Mouse (Mus musculus): ENCODE measurements around the gene Smim27. TPM values are rescaled to one million over a fixed set of nuclear protein-coding genes. Genes with fewer than 3 reads are reported as not detected.
"Not testable (repeated sequence)": the region's sequence is repeated elsewhere in the genome, so short reads cannot be mapped to it uniquely, and the experiment has no call there.

Gene Smim27
- polyA plus RNA-seq, 1 experiment from 2014 or later: 50.3 TPM

DNA sequence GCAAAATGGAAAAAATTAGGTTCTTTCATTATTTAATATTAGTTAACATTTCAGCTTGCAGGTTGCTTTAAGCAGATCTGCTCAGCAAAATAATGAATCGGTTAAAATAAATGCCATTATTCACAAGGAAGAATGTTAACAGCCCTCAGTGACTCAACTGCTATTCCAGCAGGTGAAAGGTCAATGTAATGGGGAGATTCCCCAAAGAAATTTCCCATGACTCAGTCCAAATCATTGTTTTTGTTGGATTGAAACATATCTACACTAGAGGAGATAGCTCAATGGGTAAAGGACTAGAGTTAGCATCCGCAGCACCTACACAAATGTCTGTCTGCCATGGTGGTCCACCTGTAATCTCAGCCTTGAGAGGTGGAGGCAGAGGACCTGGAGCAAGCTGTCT, 19.7 kb downstream of the Smim27 start:
- WGBS: 86% methylated on average over 2 of the region's 2 CpGs
- H3K4me2 ChIP-seq (replicated peaks; ENCODE audit: low read depth): no peak overlapping the region
- TF ChIP-seq EP300 (optimal IDR thresholded peaks at IDR 0.05) (no peak), CTCF (IDR thresholded peaks at IDR 0.05; ENCODE audit: low read depth) (no peak)
- no peak for DNase-seq (ENCODE audit: low spot score)
- no peak overlapping the region for H3K4me3 ChIP-seq (ENCODE audit: low read depth, low read length)
- ATAC-seq (ENCODE audit: low FRiP score, low TSS enrichment): no peak
- no peaks in the 10 kb centered on the region for H3K27me3 ChIP-seq (ENCODE audit: control insufficient read depth, insufficient read depth, low read length)
- no peaks in the 10 kb centered on the region for H3K9me3 ChIP-seq (ENCODE audit: control insufficient read depth, low read length)
- H3K27ac ChIP-seq (replicated peaks): no peak overlapping the region
- no peaks in the 10 kb centered on the region for H3K4me1 ChIP-seq (replicated peaks; ENCODE audit: control insufficient read depth, insufficient read depth)
- H3K9ac ChIP-seq (ENCODE audit: low read length): no peak overlapping the region
- no peaks in the 10 kb centered on the region for H3K36me3 ChIP-seq (ENCODE audit: control insufficient read depth, insufficient read depth, low read length)

DNA sequence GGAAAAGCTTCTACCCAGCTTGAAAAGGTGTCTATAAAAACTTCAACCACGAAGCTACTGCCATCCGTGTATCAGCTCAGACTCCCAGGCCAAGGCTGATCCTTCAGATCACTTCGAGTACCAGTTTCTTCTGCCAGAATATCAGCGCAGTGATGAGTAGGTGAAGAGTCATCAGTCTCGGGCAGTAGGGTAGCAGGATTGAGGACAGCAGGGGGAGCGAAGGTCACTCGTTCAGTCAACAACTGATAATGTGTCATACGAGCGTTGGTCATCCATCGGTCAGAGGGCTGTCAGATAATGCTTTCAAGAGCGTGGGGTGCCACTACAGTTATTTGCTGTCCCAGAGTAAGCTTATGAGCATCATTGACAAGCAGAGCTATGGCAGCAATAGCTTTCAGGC, 22.1 kb downstream of the Smim27 start:
- H3K9ac ChIP-seq (ENCODE audit: low read length); H3K36me3 ChIP-seq (ENCODE audit: control insufficient read depth, insufficient read depth, low read length); H3K4me3 ChIP-seq (ENCODE audit: low read depth, low read length); H3K9me3 ChIP-seq (ENCODE audit: control insufficient read depth, low read length); H3K27me3 ChIP-seq (ENCODE audit: control insufficient read depth, insufficient read depth, low read length); H3K4me2 ChIP-seq (replicated peaks; ENCODE audit: low read depth); H3K27ac ChIP-seq (replicated peaks); ATAC-seq (ENCODE audit: low FRiP score, low TSS enrichment); DNase-seq (ENCODE audit: low spot score); H3K4me1 ChIP-seq (replicated peaks; ENCODE audit: control insufficient read depth, insufficient read depth): not testable (repeated sequence)
- whole genome bisulfite sequencing: 92% methylated on average over 11 of the region's 11 CpGs

DNA sequence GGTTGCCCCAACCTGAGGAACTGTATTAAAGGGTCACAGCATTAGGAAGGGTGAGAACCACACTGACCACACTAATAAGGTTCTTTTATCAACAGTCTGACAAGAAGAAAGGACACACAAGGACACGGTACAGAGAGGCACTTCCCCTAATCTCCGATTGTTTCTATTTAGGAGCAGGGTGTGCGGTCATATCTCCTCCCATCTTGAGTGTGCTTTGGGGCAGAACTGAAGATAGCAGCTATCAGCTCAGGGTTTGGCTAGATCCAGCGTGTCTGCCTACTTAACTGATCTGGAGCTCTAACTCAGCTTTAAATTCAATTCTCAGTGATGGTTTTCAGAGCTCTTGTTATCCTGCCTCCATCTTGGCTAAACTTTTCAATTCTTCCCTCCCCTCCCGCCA, 29.8 kb downstream of the Smim27 start:
- Histone ChIP-seq H3K27ac (replicated peaks) (no peak overlapping the region), H3K27me3 (ENCODE audit: control insufficient read depth, insufficient read depth, low read length) (no peaks in the 10 kb centered on the region), H3K4me3 (ENCODE audit: low read depth, low read length) (no peak overlapping the region), H3K9ac (ENCODE audit: low read length) (no peak overlapping the region), H3K36me3 (ENCODE audit: control insufficient read depth, insufficient read depth, low read length) (no peaks in the 10 kb centered on the region), H3K9me3 (ENCODE audit: control insufficient read depth, low read length) (no peaks in the 10 kb centered on the region), H3K4me2 (replicated peaks; ENCODE audit: low read depth) (no peak overlapping the region), H3K4me1 (replicated peaks; ENCODE audit: control insufficient read depth, insufficient read depth) (no peaks in the 10 kb centered on the region)
- ATAC-seq (ENCODE audit: low FRiP score, low TSS enrichment) (no peak), DNase-seq (ENCODE audit: low spot score) (no peak)
- WGBS: 57% methylated on average over 5 of the region's 5 CpGs
- TF ChIP-seq EP300 (optimal IDR thresholded peaks at IDR 0.05): no peak

DNA sequence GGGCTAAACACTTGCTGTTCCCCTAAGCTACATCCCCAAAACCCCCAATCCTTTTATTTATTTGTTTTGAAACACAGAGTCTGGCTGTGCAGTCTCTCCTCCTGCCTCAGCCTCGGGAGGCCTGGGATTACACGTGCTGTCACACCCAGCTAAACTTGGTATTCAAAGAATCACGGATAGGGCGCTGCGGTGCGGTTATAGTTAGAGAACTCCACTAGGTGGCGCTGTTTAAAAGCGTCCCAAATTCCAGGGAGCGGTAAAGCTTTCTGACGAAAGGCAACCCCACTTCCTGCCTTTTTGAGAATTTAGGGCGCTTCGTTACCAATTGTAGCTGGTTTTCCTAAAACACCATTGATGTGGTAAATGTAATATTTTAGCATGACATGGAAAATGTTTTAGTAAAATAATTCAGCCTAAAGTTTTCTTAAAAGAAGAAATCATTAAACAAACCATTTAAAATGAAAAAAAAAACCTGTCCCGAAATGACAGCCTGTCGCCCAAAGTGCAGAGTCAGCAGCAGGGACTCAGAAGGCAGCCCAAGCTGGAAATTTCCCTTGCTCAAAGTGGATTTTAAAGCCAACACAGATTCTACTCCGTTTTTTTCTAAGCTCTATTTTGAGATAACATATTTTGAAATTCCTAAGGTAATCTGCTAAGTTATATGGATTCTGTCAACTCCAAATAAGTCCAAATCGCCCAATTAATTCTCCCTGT, 31.9 kb downstream of the Smim27 start:
- Histone ChIP-seq H3K36me3 (ENCODE audit: control insufficient read depth, insufficient read depth, low read length) (no peaks in the 10 kb centered on the region), H3K4me1 (replicated peaks; ENCODE audit: control insufficient read depth, insufficient read depth) (no peaks in the 10 kb centered on the region), H3K9ac (ENCODE audit: low read length) (no peak overlapping the region), H3K4me2 (replicated peaks; ENCODE audit: low read depth) (peak overlapping the region; percentile 42), H3K9me3 (ENCODE audit: control insufficient read depth, low read length) (no peaks in the 10 kb centered on the region), H3K27me3 (ENCODE audit: control insufficient read depth, insufficient read depth, low read length) (no peaks in the 10 kb centered on the region), H3K27ac (replicated peaks) (no peak overlapping the region), H3K4me3 (ENCODE audit: low read depth, low read length) (no peak overlapping the region)
- 9% methylated on average over 16 of the region's 16 CpGs for WGBS
- DNase-seq (ENCODE audit: low spot score): peak; percentile 74
- ATAC-seq (ENCODE audit: low FRiP score, low TSS enrichment): peak; percentile 71
- TF ChIP-seq CTCF (IDR thresholded peaks at IDR 0.05; ENCODE audit: low read depth) (peak; percentile 94), EP300 (optimal IDR thresholded peaks at IDR 0.05) (no peak)

DNA sequence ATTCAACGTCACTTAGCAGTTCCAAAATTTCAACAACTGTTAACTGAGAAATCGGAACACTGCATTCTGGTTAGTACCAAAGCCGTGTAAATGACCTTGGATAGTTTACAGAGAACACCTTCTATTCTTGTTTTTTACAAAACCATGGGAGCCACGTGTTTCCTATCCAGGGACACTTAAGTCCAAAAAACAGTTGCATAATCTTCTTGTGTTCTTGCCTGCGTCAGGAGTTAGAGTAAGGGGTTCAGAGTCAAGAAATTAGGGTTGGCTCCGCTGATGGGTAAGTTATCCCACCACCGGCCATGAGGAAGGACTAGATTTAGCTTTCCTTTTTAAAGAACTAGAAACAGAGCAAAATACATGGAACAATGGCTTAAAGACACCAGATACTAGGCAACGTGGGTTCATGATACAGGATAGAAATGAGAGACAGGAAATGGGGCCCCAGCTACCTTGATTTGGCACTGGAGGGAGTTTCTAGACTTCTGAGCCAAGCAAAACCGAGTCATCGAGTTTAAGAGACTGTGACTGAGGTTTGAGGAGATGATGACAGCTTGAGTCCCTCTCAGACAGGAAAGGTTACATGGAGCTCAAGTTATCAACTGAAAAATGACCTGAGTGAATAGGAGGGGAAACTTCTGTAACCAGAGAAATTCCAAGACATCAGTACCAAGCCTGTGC, 33.2 kb downstream of the Smim27 start:
- no peak for DNase-seq (ENCODE audit: low spot score)
- no peaks in the 10 kb centered on the region for H3K4me1 ChIP-seq (replicated peaks; ENCODE audit: control insufficient read depth, insufficient read depth)
- H3K4me3 ChIP-seq (ENCODE audit: low read depth, low read length): no peak overlapping the region
- 77% methylated on average over 10 of the region's 10 CpGs for WGBS
- no peak overlapping the region for H3K27ac ChIP-seq (replicated peaks)
- TF ChIP-seq EP300 (optimal IDR thresholded peaks at IDR 0.05) (no peak), CTCF (IDR thresholded peaks at IDR 0.05; ENCODE audit: low read depth) (no peak)
- H3K9me3 ChIP-seq (ENCODE audit: control insufficient read depth, low read length): no peaks in the 10 kb centered on the region
- H3K9ac ChIP-seq (ENCODE audit: low read length): no peak overlapping the region
- ATAC-seq (ENCODE audit: low FRiP score, low TSS enrichment): no peak
- no peak overlapping the region for H3K4me2 ChIP-seq (replicated peaks; ENCODE audit: low read depth)
- H3K36me3 ChIP-seq (ENCODE audit: control insufficient read depth, insufficient read depth, low read length): no peaks in the 10 kb centered on the region
- no peaks in the 10 kb centered on the region for H3K27me3 ChIP-seq (ENCODE audit: control insufficient read depth, insufficient read depth, low read length)

DNA sequence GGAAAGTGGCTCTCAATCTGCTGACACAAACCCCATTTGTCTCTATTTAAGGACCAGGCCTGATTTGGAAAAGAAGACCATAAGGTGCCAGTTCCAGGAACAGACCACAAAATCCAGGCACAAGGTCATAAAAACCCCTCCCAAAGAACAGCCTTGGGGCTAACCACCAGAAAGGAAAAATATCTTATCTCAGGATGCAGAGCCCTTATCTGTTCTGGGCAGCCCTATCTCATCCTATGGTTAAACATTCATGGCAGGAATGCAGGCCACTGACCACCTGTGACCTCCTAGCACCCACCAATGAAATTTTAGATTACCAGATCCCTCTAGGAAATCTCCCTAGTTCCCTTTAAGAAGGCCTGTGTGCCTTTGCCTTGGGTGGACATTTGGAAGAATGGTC, 40.3 kb downstream of the Smim27 start:
- H3K9ac ChIP-seq (ENCODE audit: low read length): no peak overlapping the region
- no peak overlapping the region for H3K27ac ChIP-seq (replicated peaks)
- TF ChIP-seq EP300 (optimal IDR thresholded peaks at IDR 0.05) (no peak), CTCF (IDR thresholded peaks at IDR 0.05; ENCODE audit: low read depth) (no peak)
- no peaks in the 10 kb centered on the region for H3K27me3 ChIP-seq (ENCODE audit: control insufficient read depth, insufficient read depth, low read length)
- no peak overlapping the region for H3K4me2 ChIP-seq (replicated peaks; ENCODE audit: low read depth)
- H3K4me3 ChIP-seq (ENCODE audit: low read depth, low read length): no peak overlapping the region
- no peak for DNase-seq (ENCODE audit: low spot score)
- no peaks in the 10 kb centered on the region for H3K9me3 ChIP-seq (ENCODE audit: control insufficient read depth, low read length)
- no peak for ATAC-seq (ENCODE audit: low FRiP score, low TSS enrichment)
- no peaks in the 10 kb centered on the region for H3K4me1 ChIP-seq (replicated peaks; ENCODE audit: control insufficient read depth, insufficient read depth)
- no peaks in the 10 kb centered on the region for H3K36me3 ChIP-seq (ENCODE audit: control insufficient read depth, insufficient read depth, low read length)

Measured in stomach, postnatal 0 days (tissue).